Mouse (Mus musculus) lung, postnatal 14 days (tissue): Measurements from ENCODE around the gene Ucp3.

Experiments used
- DNase-seq: peaks from one replicate; pipeline ENCODE4 v3.0.0; 2021

Ucp3 gene

DNA sequence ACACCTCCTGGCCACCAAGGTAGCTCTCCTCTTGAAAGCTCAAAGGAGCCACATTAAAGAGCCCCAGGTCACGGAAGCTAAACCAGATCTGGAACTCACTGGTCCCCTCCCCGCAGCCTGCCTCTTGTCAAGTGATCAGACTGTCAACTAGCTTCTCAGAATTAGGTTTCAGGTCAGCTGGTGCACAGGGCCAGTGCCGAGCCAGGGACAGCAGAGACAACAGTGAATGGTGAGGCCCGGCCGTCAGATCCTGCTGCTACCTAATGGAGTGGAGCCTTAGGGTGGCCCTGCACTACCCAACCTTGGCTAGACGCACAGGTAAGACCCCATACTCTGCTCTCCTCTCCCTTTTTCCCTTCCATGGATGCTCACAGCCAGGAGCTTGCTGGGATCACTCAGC, at the start of gene Ucp3:
TSS of gene Ucp3 (plus strand) at position 214 of the 400 bp plus-strand sequence.
- DNase-seq: no peak

DNA sequence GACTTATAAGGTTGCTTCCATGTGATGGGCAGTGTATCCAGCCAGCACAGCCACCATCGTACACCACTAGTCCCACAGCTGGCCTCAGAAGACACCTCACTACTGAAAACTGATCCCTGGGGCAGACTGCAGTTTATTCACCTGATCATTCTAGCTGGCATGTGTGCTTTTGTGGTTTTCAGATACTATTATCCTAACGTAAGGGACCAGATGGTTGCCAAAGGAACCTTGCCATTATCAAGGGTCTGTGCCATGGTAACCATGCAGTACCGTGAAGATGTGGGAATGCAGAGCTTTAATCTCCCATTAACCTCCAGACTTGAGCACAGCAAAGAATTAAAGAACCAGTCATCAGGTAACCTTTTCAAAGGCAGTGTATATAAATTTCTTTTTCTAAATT, 47.0 kb upstream of the Ucp3 start:
- DNase-seq: no peak

DNA sequence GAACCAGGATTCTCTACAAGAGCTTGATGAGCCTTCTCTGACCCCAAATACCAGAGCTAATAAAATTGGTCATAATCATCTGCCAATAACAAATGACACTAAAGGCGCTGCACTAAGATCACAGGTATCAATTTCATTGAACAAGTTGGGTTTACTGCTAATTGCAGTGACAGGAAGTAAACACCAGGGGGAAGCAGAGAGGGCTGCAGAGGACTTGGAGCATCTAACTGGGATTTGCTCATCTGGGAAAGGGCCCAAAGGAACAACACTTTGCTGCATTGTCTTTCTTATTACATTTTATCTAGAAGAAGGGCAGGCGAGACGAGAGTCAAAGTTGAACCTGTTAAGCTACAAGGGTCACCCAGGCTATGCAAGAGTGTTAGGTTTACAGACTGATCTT, 43.7 kb upstream of the Ucp3 start:
- peak; percentile 74 for DNase-seq

DNA sequence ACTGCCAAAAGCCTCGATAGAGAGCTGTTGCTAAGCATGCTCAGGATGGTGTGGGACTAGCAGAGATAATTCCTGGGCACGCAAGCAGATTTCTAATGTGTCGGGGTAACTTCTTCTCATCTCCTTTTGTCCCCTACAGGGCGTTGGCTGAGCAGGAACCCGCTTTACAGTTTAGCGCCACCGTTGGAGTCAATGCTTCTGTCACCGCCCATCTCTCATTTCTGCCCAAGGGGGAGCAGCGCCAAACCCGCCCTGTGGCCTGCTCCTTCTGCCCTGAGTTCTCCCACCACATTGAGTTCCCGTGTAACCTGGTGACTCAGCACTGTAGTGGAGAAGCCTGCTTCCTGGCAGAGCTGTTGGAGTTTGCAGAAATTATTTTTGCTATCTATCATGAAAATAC, 42.9 kb upstream of the Ucp3 start:
- no peak for DNase-seq

DNA sequence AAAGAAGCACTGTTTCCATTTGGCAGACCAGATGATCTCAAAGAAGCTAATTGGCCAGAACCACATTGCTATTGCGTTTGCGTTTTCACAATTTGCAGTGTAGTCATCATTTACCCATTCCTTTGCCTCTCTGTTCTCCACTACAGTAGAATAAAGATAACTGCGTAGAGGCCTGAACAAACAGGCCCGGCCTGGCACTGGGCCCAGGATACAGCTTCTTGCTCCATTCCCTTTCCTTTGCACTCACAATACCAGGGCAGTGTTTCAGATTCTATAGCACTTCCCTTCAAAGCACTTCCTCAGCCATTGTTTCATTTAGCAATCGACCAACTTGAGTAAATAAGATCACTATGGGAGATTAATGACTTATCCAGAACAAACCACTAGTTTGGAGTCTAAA, 41.7 kb upstream of the Ucp3 start:
- DNase-seq: peak; percentile 79

DNA sequence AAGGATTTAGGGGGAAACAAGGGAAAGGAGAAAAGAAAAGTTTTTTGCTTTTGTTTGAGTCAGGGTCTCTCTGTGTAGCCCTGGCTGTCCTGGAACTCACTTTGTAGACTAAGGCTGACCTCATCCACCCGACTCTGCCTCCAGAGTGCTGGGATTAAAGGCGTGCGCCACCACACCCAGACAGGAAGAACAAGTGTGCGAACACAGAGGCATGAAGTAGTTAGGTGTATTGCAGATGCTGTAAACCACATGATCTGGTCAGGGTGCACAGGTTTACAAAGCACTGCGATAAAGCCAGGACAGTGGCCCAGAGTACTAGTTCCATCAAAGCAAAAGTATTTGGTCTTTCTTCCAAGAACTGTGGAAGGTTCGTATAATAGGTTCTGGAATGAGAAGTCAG, 39.5 kb upstream of the Ucp3 start:
- DNase-seq: no peak

DNA sequence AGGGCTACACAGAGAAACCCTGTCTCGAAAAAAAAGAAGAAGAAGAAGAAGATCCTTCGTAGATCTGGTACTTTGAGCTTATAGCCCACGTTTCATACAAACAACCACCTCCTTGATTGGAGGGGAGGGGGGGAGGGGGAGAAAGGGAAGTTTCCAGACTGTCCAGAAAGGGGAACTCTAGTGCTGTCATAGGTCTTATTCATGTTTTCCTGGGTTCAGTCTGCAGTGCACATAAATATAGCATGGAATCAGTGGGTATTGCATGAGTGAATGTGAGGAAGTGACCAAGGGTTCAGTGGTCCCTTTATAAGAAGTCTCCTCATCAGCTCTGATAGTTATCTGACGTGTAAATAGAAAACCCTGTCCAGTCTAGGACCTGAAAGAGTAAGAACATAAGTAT, 29.1 kb upstream of the Ucp3 start:
- DNase-seq: no peak

DNA sequence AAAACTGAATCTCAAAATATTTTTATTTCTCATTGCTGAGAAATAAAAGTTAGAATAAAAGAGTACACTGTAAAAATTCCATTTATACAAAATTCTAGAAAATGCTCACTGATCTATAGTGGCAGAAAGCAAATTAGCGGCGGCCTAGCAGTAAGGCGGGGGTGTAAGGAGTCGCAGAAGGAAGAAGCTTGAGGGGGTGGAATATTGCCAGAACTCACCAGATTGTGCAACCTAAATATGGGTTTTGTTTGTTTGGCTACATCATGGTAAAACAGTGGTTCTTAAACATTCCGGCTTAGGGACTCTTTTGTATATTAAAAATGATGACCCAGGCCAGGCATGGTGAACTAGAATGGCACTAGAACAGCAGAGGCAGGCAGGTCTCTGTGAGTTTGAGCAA, 26.5 kb upstream of the Ucp3 start:
- no peak for DNase-seq

DNA sequence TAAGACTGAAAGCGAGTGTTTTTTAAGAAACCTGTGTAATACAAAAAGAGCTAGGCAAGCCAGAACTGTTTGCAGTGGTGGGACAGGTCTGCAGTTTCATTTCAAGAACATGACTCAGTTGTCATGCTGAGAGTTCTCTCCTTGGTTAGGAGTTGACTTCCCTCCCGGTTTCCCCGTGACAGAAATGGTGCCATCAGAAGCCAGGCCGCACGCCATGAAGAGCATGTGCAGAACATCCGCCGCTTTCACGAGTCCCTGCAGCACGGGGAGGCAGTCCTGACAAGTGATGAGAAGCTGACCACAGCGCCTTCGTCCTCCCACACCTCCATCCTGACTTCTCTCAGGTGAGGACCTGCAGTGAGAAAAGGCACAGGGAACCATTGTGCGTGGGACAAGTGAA, 24.3 kb upstream of the Ucp3 start:
- no peak for DNase-seq

DNA sequence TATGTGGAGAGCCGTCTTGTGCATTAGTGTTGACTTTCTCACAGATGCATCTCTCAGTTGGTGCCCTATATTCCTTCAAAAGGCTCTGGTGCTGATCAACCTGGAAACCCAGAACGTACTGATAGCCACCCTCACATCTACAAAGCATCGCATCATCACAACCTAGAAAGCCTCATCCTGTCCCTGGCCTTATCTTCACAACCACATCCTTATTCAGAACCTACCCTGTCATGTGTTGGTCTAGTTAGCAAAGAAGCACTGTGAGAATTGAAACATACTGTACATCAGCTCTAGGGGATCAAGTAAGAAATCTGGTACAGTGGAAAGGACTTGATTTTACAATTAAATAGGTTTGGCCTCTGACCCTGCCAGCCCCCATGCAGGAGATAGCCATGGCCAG, 23.8 kb upstream of the Ucp3 start:
- no peak for DNase-seq

DNA sequence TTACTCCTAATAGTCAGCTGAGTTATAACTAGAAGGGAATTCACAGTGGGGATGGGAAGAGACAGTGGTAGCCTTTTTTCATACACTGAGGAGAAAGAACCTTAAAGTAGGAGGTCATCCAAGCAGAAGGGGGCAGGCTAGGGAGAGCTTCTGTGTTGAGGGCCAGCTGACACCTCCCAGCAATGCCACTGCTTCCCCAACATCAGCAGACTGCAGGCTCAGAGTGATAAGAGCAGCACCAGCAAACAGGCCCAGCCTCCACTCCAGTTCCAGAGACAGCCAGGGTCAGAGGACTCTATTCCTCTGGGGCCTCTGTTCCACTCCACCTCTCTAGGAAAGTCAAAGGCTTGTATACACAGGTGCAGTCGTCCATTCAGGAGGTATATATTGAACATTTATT, 14.6 kb upstream of the Ucp3 start:
- peak; percentile 15 for DNase-seq

DNA sequence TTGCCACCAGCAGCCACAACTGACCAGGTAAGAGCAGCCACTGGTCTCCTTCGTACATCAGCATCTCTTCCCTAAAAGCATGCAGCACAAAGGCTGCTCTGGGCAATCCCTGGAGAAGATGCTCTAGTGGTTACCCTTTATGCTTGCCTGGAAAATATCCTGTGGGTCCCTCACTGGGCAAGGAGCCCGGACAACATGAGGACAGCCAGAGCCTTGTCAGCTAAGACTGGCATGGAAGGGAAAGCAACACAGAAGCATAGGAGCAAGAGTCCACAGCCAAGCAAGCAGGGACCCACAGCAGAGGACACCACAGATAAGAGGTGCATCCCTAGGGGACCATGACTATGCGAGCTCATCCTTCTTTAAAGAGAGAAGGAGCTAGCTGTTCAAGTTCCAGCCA, 12.9 kb upstream of the Ucp3 start:
- DNase-seq: no peak

DNA sequence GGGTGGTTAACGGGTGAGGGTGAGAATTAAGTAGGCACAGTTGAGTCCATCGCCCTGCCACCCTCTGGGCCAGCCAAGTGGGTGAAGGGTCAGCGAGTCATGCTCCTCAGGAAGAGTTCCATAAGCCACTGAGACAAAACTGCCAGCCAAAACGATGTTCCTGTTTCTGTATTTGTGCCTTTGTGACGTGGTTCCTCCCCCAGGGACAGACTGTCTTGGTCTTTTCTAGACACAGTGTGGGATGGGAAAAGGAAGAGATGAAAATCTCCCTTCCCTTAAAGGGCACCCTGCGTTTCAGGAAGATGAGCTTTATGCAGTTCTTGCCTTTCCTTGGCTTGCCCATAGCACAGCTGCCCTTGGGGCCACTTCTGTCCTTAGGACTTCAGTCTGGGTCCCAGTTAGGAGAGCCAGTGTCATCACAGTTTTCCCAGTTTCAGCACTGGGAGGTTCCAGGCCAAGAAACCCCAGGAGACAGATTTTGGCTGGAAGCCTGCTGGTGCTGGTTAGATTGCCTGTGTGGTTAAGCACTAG, 11.1 kb upstream of the Ucp3 start:
- peak; percentile 74 for DNase-seq

DNA sequence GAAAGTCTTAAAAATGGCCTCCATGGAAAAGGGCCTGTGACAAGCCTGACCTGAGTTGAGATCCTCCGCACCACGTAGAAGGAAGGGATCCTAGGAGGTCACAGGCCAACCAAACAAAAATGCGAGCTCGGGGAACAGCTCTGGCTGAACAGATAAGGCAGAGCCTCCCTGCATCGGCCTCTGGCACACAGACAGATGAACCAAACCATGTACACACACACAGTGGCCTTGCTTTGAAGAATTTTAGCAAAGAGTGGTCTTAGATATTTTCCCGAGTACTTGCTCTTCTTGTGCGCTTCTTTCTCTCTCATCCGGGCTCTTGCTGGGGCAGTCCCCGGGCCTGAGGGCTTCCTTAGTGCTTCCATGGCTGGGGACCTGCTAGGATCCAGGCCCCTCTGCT, 9.6 kb upstream of the Ucp3 start:
- DNase-seq: no peak

DNA sequence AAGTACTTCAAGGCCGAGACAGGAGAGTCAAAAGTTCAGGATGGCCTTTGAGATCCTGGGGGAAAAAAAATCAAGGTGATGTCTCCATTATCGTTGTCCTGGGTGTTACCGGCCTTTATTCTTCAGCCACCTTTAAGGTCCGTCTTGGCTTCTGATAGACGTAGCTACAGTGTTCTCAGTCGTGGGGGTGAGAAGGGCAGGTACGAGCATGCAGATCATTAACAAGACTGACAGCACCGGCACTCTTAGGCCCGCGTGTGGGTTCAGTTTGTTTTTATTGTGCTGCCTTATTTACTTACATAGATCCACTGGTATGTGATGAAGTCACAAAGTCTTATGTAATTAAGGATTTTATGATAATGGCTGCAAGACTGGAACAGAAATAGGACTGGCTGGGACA, 9.0 kb upstream of the Ucp3 start:
- no peak for DNase-seq

DNA sequence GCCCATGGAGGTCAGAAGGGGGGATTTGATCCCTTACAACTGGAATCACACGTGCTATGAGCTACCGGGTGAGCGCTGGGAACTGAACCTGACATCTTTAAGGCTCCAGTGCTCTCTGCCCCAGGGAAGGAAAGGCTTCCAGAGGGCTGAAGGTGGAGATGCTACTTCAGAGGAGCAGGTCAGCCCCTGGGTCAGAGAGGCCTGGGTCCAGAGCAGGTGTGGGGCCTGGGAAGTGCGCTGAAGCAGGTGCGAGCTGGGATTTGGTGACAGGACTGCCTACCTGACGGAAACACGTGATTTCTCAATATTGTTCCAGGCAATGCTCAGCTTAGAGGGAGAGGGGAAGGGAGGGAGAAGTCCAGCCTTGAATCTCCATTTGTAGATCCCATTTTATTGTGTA, 8.5 kb upstream of the Ucp3 start:
- no peak for DNase-seq

DNA sequence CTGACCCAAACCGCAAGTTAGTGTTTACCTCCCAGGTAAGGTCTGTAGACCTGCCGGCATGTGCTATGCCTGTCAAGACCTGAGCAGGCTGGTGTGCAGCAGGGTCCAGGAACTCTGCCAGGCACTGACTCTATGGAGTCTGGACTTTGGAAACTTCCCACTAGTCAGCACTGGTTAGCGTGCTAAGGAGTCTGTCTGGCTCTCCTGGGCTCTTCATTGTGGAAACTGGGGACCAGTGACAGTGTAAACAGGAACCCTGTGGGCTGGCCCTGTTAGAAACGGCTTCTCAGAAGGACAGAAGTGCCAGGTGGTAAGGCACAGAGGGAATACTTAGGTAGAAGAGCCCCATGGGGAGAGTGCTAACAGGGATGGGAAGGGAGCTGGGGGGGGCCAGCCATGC, 7.5 kb upstream of the Ucp3 start:
- no peak for DNase-seq

DNA sequence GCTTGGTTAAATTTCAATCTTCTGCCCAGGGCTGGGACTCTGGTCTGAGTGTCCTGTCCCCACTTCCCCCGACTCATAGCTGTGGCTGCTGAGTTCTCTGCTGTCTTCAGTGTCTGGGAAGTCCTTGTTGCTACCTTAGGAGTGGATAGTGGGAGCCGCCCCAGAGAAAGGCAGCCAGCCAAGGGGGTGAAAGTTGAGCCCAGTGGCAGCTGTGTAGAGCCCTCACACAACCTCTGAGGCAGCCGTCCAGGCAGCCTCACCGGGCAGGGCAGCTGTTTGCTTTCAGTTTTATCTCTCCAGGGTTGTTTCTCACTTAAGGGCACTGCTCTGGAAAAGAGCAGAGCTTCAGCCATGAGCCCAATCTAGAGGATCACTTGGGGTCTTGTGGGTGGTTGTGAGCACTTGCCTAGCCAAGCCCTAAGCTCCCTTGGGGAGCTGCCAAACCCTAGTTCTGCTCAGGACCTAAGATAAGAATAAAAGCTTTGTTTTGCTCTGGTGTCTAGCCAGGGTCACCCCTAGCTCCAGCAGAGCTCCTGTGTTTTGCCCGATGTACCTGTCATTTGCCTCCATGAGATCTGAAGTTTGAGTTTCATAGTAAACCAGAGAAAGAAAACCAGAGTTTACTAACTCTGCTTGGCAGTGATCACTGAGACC, 7.0 kb upstream of the Ucp3 start:
- DNase-seq: peak; percentile 90

DNA sequence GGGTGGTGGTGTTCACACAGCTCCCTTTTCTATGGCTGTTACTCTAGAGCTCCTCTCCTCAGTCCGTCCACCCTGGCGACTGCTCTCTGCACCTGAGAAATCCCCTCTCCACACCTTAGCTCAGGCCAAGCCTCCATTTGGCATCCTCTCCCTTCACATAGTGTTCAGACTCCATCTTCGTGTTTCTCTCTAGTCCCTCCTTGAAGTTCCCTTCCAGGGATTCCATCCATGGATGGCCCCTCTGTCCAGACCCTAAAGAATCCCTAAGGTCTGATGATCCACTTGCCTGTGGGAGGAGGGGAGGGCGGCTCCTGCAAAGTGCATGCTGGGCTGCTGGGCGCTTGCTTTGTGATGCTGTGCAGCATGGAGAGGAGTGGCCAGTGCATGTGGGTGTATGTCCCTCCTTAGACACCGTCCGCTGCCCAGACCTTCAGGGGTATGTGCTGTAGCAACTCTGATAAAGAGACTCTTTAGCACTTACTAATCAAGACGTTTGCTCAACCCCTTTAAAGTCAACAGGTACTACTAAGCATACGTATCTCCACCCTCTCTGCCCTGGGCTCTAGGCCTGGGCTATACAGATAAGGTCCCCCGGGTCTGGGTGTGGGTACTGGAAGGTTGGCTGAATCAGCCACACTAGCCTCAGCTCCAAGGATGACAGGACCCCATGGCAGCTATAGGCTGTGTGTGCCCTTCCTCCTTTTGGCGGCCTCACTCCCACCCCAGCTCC, 5.8 kb upstream of the Ucp3 start:
- no peak for DNase-seq

DNA sequence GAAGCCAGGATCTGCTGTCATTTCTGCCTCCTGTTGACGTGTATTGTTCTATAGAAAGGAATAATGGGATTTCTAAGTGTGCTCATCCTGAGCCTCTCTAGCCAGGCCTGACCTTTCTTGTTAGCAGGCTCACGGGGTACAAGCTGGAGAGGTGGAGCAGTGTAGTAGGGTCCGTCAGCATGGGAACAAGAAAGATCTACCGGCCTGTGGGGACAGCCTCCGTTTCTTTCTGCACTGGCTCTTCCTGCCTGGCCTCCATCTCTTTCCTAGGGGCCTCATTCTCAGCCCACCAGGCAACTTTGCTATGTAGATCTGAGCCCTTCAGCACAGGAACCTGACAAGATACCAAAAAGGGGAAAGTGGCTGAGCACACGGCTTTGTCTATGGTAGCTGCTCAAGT, 4.0 kb upstream of the Ucp3 start:
- DNase-seq: no peak

DNA sequence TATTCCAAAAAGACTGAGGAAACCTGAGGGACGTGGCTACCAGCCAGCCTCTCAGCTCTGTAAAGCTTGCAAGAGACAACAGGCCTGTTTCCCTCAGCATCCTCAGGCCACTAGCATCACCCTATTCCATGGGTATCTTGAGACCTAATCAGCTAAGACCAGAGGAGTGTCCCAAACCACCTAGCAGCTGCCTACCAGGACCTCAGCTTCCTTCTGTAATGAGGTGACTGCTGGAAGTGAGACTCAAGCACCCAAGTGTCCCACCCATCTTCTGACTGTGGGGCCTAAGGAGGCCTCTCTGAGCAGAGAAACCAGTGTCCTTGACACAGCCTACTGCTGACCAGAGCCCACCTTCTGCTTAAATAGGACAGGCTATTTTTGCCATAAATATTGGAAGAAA, 3.3 kb upstream of the Ucp3 start:
- DNase-seq: no peak

DNA sequence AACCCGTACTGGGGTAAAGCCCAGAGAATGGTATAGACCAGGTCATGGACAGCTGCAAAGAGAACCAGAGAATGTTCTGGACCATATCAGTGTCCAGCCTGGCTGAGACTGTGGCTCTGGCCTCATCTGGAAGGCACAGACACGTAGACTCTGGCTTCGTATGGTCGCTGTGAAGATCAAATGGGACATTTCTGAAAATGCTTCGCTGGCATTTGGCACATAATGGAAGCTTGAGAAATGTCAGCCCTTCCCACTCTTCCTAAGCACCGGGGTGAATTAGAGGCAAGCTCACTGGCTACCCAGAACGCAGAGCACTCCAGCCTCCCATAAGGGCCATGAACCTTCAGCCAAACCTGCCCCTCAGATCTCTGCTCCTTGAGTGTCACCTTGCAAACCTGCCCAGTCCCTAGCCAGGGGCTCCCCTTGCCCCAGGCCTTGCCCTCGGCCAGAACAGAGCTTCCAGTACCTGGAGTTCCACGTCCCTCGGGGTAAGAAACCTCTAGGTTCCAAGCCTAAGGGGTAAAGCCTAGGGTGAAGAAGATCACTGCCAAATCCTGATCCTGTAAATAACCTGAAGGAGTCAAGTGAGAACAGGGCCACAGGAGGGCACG, 1.9 kb upstream of the Ucp3 start:
- DNase-seq: no peak

DNA sequence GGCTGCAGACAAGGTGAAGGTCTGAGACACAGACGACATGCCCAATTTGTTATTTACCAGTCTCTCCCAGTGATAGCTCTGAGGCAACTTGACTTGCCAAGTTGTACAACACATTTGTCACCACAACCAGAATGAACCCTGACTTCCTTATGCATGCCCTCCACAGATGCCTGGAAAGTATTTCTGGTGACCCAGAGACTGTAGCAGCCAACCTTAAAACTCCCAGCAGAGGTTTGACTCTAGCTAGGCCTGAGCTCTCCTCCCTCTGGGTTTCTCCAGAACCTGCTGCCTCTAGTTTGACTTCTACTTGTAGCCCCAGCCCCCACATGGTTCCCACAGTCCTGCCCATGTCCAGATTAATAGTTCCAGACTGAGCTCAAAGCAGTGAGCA, 1.4 kb upstream of the Ucp3 start:
- no peak for DNase-seq

DNA sequence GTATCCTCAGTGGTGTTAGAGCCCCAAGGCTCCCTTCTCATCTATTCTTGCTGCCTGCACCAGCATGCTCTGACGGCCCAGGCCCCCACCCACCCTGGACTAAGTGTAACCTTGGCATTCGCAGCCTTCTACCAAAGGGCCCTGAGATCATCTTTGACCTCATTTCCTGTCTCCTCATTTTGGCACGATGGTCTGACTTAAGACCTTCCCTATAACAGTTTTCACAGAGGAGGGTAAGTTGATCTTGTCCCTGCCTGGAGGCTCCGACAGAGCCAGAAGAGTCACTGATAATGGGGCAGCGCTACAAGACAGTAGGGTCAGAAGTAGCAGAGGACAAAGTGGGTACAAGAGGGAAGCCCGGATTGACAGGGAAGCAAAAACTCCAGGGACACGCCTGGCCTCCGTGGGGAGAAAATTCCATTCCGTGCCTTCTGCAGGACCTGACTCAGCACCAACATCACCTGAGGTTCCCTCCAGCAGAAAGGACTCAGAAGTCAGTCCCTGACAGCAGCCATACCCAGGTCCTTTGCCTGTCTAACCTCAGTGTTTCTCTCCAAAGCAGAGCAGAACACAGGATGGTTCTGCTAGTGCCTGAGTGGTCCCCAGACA, 1.2 kb downstream of the Ucp3 start:
- DNase-seq: no peak
